Mouse (Mus musculus) CD8-positive naive resting alpha-beta T cell, adult 2 months (primary cell): ENCODE results near the gene Tomm7.
"Not testable (repeated sequence)": the region's sequence is repeated elsewhere in the genome, so short reads cannot be mapped to it uniquely, and the experiment has no call there.

Experiments
- DNase-seq, 2 experiments: peaks; one replicate each; pipeline ENCODE4 v3.0.0; 2022; ENCODE audit warnings: low read depth in 2 of 2, low spot score in 2 of 2

The Tomm7 gene

GRCm38 (mm10) chr5:23843674-23844530 is at the start of gene Tomm7:
Tomm7 (minus strand) TSS chr5:23844161.
- DNase-seq, result peak; percentile 90 to 92

- DNase-seq, result no peak
Observed at GRCm38 (mm10) chr5:23893156-23893863, 49.3 kb upstream of the Tomm7 start.

GRCm38 (mm10) chr5:23890734-23891133 is 46.8 kb upstream of the Tomm7 start:
- DNase-seq, result peak in 1 of 2 experiments; percentile 11

GRCm38 (mm10) chr5:23889461-23889860 is 45.5 kb upstream of the Tomm7 start:
- no peak for DNase-seq

- DNase-seq, result no peak
Observed at GRCm38 (mm10) chr5:23887111-23887510, 43.1 kb upstream of the Tomm7 start.

- no peak for DNase-seq
Observed at GRCm38 (mm10) chr5:23874457-23874856, 30.5 kb upstream of the Tomm7 start.

GRCm38 (mm10) chr5:23872586-23872985 is 28.6 kb upstream of the Tomm7 start:
- no peak for DNase-seq

- DNase-seq, result not testable (repeated sequence)
Observed at GRCm38 (mm10) chr5:23871323-23871722, 27.4 kb upstream of the Tomm7 start.

- DNase-seq, result no peak
Observed at GRCm38 (mm10) chr5:23865941-23866340, 22.0 kb upstream of the Tomm7 start.

GRCm38 (mm10) chr5:23864054-23864965 is 20.3 kb upstream of the Tomm7 start:
- DNase-seq, result no peak

GRCm38 (mm10) chr5:23863166-23864053 is 19.4 kb upstream of the Tomm7 start:
- DNase-seq, result no peak

GRCm38 (mm10) chr5:23862291-23862690 is 18.3 kb upstream of the Tomm7 start:
- DNase-seq, result no peak

- no peak for DNase-seq
Observed at GRCm38 (mm10) chr5:23861721-23862120, 17.8 kb upstream of the Tomm7 start.

- DNase-seq, result no peak
Observed at GRCm38 (mm10) chr5:23859896-23860295, 15.9 kb upstream of the Tomm7 start.

- DNase-seq, result no peak
Observed at GRCm38 (mm10) chr5:23859087-23859718, 15.2 kb upstream of the Tomm7 start.

- no peak for DNase-seq
Observed at GRCm38 (mm10) chr5:23858643-23859042, 14.7 kb upstream of the Tomm7 start.

- DNase-seq, result no peak
Observed at GRCm38 (mm10) chr5:23858001-23858400, 14.0 kb upstream of the Tomm7 start.

- DNase-seq, result no peak
Observed at GRCm38 (mm10) chr5:23857189-23857588, 13.2 kb upstream of the Tomm7 start.

GRCm38 (mm10) chr5:23856164-23856563 is 12.2 kb upstream of the Tomm7 start:
- DNase-seq, result no peak

GRCm38 (mm10) chr5:23855484-23855883 is 11.5 kb upstream of the Tomm7 start:
- no peak for DNase-seq
